Mouse (Mus musculus) fibroblast of lung, adult 2 months (primary cell): Measurements from ENCODE around the gene Wnt10a.
"Not testable (repeated sequence)": the region's sequence is repeated elsewhere in the genome, so short reads cannot be mapped to it uniquely, and the experiment has no call there.

Source experiments
- DNase-seq: peaks from one replicate; pipeline ENCODE4 v3.0.0-alpha.2; 2011; ENCODE audit warnings: low read depth

Wnt10a gene

GRCm38 (mm10) chr1:74816612-74817199 is 25.4 kb downstream of the Wnt10a start:
- peak; percentile 72 for DNase-seq

GRCm38 (mm10) chr1:74817219-74817618 is 25.9 kb downstream of the Wnt10a start:
- DNase-seq, result no peak

DNA sequence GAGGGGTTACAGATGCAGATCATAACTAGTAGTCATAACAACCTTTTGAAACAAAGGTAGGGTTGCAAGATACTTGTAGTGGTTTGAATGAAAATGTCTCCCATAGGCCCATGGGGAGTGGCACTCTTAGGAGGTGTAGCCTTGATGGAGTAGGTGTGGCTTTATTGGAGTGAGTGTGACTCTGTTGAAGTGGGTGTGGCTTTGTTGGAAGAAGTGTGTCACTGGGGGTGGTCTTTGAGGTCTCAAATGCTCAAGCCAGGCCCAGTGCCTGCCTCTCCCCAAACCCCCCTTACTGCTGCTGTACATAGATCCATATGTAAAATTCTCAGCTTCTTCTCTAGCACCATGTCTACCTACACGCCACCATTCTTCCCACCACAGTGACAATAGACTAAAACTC is 27.2 kb downstream of the Wnt10a start:
- DNase-seq, result no peak

DNA sequence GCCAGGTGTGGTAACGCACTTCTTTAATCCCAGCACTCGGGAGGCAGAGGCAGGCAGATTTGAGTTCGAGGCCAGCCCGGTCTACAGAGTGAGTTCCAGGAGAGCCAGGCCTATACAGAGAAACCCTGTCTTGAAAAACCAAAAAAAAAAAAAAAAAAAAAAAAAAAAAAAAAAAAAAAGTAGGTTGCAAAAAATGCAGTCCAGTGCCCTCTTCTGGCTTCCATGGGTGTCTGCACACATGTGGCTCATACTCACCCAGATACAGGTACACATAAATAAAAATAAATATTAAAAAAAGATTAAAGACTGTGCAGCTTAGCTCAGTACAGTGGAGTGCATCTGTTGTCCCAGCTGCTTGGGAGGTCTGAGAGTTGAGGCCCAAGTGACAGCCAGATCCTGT is 32.3 kb downstream of the Wnt10a start:
- DNase-seq, result not testable (repeated sequence)

DNA sequence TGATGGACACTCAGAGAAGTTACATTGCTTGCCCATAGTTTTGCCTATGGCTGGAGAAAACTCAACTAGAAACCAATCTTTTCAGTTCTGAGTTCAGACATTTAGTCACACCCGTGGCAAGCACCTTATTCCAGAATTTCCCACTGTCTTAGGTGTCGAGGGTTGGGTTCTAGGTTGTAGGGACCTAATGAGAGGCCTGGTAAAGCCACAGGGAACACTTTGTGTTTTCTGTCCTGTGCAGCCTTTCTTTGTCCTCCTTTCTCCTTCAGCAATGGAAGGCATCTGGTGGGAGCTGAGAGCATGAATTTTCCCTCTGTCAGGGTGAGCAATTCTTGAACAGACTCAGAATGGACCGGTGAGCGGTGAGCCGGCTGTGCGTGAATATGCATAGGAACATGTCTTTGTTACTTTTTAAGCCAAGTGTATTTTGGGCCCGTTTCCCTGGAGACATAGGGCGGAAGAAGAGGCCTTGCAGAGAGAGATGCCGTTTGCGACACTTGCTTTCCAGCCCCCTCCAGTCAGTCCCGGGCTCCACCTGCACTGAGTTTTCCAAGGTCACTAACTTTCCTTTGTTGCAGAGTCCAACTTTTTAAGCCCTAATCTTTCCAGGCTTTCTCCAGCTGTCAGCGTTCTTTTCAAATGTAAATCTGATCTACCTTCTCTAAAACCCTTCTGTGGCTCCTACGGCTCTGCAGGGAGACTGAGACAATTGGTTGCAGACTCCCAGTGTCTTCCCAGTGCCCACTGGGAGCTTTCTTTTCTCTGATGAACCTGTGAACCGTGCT is 33.4 kb downstream of the Wnt10a start:
- no peak for DNase-seq

- no peak for DNase-seq
Observed at GRCm38 (mm10) chr1:74830061-74830460, 38.7 kb downstream of the Wnt10a start.

DNA sequence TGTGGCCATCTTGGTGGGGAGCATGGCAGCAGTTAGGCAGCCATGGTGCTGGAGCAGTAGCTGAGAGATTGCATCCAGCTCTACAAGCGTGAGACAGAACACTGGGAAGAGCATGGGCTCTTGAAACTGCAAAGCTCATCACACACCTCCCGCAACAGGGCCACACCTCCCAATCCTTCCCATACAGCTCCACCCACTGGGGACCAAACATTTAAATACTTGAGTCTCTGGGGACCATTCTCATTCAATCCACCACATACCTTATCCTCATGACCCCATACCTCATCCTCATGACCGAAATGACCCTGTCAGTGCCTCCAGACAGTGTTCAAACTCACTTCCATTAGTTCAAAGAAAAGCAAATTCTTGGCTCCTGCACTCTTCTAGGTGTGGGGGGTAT is 41.9 kb downstream of the Wnt10a start:
- no peak for DNase-seq

GRCm38 (mm10) chr1:74843090-74843489 is 51.8 kb downstream of the Wnt10a start:
- DNase-seq, result no peak

GRCm38 (mm10) chr1:74846341-74846740 is 55.0 kb downstream of the Wnt10a start:
- DNase-seq, result no peak

GRCm38 (mm10) chr1:74848946-74849345 is 57.6 kb downstream of the Wnt10a start:
- no peak for DNase-seq

DNA sequence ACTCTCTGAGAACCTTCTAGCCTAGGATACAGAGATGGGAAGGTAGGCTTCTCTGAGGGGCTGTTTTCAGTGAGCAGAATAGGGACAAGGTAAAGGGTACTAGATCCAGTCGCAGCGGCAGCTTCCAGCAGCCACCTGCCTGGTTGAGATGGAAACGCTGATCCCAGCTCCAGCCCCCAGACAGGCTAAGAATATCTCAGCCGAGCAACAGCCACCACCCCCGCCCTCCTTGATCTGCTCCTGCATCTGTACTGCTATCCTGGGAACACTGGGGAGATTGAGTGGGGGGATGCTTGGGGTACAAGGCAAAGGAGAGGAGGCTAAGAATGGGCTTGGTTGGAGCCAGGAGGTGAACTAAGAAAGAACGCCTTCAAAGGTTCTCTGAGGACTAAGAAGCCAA is 58.9 kb downstream of the Wnt10a start:
- DNase-seq, result no peak

- no peak for DNase-seq
Observed at GRCm38 (mm10) chr1:74851001-74851775, 59.9 kb downstream of the Wnt10a start.
